Mouse (Mus musculus) kidney, postnatal 0 days (tissue): Measurements from ENCODE around the gene Aurkaip1. TPM values are rescaled to one million over a fixed set of nuclear protein-coding genes. Genes with fewer than 3 reads are reported as not detected.
"Not testable (repeated sequence)": the region's sequence is repeated elsewhere in the genome, so short reads cannot be mapped to it uniquely, and the experiment has no call there.

Source experiments
- ATAC-seq: fragments of 200-750 bp; cut with Nextera tagmentation; replicated peaks from 2 replicates; pipeline ENCODE4 v1.8.0; 2017; ENCODE audit warnings: low read depth, moderate number of reproducible peaks, moderate TSS enrichment, moderate library complexity; ENCODE audit not compliant: low FRiP score
- DNase-seq: peaks from one replicate; pipeline ENCODE4 v3.0.0-alpha.2; 2016; ENCODE audit warnings: low spot score
- H3K27ac ChIP-seq: fragments of 300-500 bp; sonication (generic); 2 replicates; pipeline ENCODE4 v1.5.1; 2014; ENCODE audit warnings: mild to moderate bottlenecking
- H3K27me3 ChIP-seq: fragments of 300-500 bp; sonication (generic); 2 replicates; pipeline ENCODE4 v1.6.1; 2014; ENCODE audit warnings: low read length, mixed read lengths; ENCODE audit not compliant: insufficient read depth
- H3K36me3 ChIP-seq: fragments of 300-500 bp; sonication (generic); 2 replicates; pipeline ENCODE4 v1.6.1; 2014; ENCODE audit warnings: low read length, mixed read lengths; ENCODE audit not compliant: insufficient read depth
- H3K4me1 ChIP-seq: fragments of 300-500 bp; sonication (generic); replicated peaks from 2 replicates; pipeline ENCODE4 v1.6.1; 2014; ENCODE audit warnings: antibody characterized with exemption, low read length, mixed read lengths; ENCODE audit not compliant: insufficient read depth
- H3K4me2 ChIP-seq: fragments of 300-500 bp; sonication (generic); 2 replicates; pipeline ENCODE4 v1.6.1; 2014; ENCODE audit warnings: mild to moderate bottlenecking, low read length, moderate library complexity, mixed read lengths
- H3K4me3 ChIP-seq: fragments of 300-500 bp; sonication (generic); replicated peaks from 2 replicates; pipeline ENCODE4 v1.5.1; 2014; ENCODE audit warnings: low read depth, low read length
- H3K9ac ChIP-seq: fragments of 300-500 bp; sonication (generic); 2 replicates; pipeline ENCODE4 v1.6.1; 2014; ENCODE audit warnings: low read depth, low read length
- H3K9me3 ChIP-seq: fragments of 300-500 bp; sonication (generic); replicated peaks from 2 replicates; pipeline ENCODE4 v1.6.1; 2016; ENCODE audit warnings: low read length, inconsistent platforms, mixed read lengths
- CTCF ChIP-seq: IDR thresholded peaks from 2 replicates; pipeline ENCODE4 v1.5.1; 2016; ENCODE audit warnings: antibody characterized with exemption, low read depth, mild to moderate bottlenecking, moderate library complexity
- WGBS: fragments of 180-500 bp; shearing (Covaris S2); extraction: QIAGEN DNeasy Blood & Tissue Kit; methylation state at CpG from one replicate; pipeline ENCODE4 v1.1.7; 2014; 5-methylcytosine and 5-hydroxymethylcytosine counted together
- polyA plus RNA-seq: library from polyadenylated mRNA; unstranded; fragments of >200 nt; fragmentation: Nextera tagmentation; extraction: Ambion mirVana; gene quantifications from 2 replicates; pipeline ENCODE4 v1.2.1, GENCODE M21; 2015

Aurkaip1 gene
- polyA plus RNA-seq: 169 and 171 TPM in 2 replicates

GRCm38 (mm10) chr4:155831205-155831766 lies at the start of gene Aurkaip1:
Gene Aurkaip1, plus strand, starts transcription at chr4:155831272.
- 1% methylated on average over 49 of the region's 49 CpGs for WGBS
- peaks cover 10% of the 10 kb centered on the region for H3K36me3 ChIP-seq
- peak within 1 kb of the TSS; percentile 72 for H3K9ac ChIP-seq
- H3K9me3 ChIP-seq: no peaks in the 10 kb centered on the region
- ATAC-seq (peak; percentile 89), DNase-seq (peak; percentile 97)
- peak; percentile 95 for TF ChIP-seq CTCF
- no peaks in the 10 kb centered on the region for H3K27me3 ChIP-seq
- H3K4me1 ChIP-seq: peaks cover 10% of the 10 kb centered on the region
- H3K27ac ChIP-seq: peak within 1 kb of the TSS; percentile 91
- peak within 1 kb of the TSS; percentile 72 for H3K4me3 ChIP-seq
- H3K4me2 ChIP-seq: peak within 1 kb of the TSS; percentile 88

- Histone ChIP-seq H3K4me3 (peak overlapping the region; percentile 45), H3K4me1 (peaks cover 3% of the 10 kb centered on the region; the same call in 1 of the 2 replicates), H3K9ac (peak overlapping the region; percentile 68), H3K27ac (peak overlapping the region; percentile 80; the same call in 1 of the 2 replicates), H3K9me3 (no peaks in the 10 kb centered on the region), H3K27me3 (no peaks in the 10 kb centered on the region), H3K36me3 (no peaks in the 10 kb centered on the region), H3K4me2 (peak overlapping the region; percentile 83)
- no peak for TF ChIP-seq CTCF
- DNase-seq: no peak
- WGBS: 30% methylated on average over 16 of the region's 16 CpGs
- ATAC-seq: no peak
Observed at GRCm38 (mm10) chr4:155783486-155784080, 47.5 kb upstream of the Aurkaip1 start.

- ATAC-seq: peak; percentile 89
- H3K27me3 ChIP-seq: no peaks in the 10 kb centered on the region
- H3K9me3 ChIP-seq: no peaks in the 10 kb centered on the region
- WGBS: under 1% methylated on average over 52 of the region's 52 CpGs
- H3K4me2 ChIP-seq: peak overlapping the region; percentile 83
- no peaks in the 10 kb centered on the region for H3K36me3 ChIP-seq
- peak overlapping the region; percentile 80 for H3K27ac ChIP-seq
- peak overlapping the region; percentile 68 for H3K9ac ChIP-seq
- H3K4me1 ChIP-seq: peaks cover 3% of the 10 kb centered on the region; the same call in 1 of the 2 replicates
- peak overlapping the region; percentile 45 for H3K4me3 ChIP-seq
- peak; percentile 80 for TF ChIP-seq CTCF
- peak; percentile 92 for DNase-seq
Observed at GRCm38 (mm10) chr4:155784081-155784701, 46.9 kb upstream of the Aurkaip1 start.

GRCm38 (mm10) chr4:155785246-155785645 lies 45.8 kb upstream of the Aurkaip1 start:
- Histone ChIP-seq H3K27ac (no peak overlapping the region), H3K9ac (no peak overlapping the region), H3K36me3 (no peaks in the 10 kb centered on the region), H3K27me3 (no peaks in the 10 kb centered on the region), H3K9me3 (no peaks in the 10 kb centered on the region), H3K4me3 (no peak overlapping the region), H3K4me2 (no peak overlapping the region), H3K4me1 (peaks cover 3% of the 10 kb centered on the region; the same call in 1 of the 2 replicates)
- no peak for TF ChIP-seq CTCF
- DNase-seq (no peak), ATAC-seq (no peak)
- 80% methylated on average over 10 of the region's 10 CpGs for WGBS

- DNase-seq: no peak
- Histone ChIP-seq H3K4me2 (peak within 1 kb of the TSS; percentile 83), H3K9me3 (no peaks in the 10 kb centered on the region), H3K36me3 (no peaks in the 10 kb centered on the region), H3K4me1 (peaks cover 7% of the 10 kb centered on the region; the same call in 1 of the 2 replicates), H3K9ac (no peak within 1 kb of the TSS; the same call in 1 of the 2 replicates), H3K4me3 (no peak within 1 kb of the TSS), H3K27ac (no peak within 1 kb of the TSS), H3K27me3 (no peaks in the 10 kb centered on the region)
- no peak for ATAC-seq
- peak; percentile 28; the same call in 1 of the 2 replicates for TF ChIP-seq CTCF
- WGBS: 72% methylated on average over 5 of the region's 5 CpGs
Observed at GRCm38 (mm10) chr4:155785819-155786218, 45.3 kb upstream of the Aurkaip1 start, which contains the start of gene Tmem88b. Gene Tmem88b, minus strand, starts transcription at chr4:155785874.

GRCm38 (mm10) chr4:155788300-155788699 lies 42.8 kb upstream of the Aurkaip1 start:
- H3K9me3 ChIP-seq: no peaks in the 10 kb centered on the region
- WGBS: 76% methylated on average over 3 of the region's 3 CpGs
- H3K36me3 ChIP-seq: no peaks in the 10 kb centered on the region
- no peak overlapping the region for H3K4me3 ChIP-seq
- DNase-seq (no peak), ATAC-seq (no peak)
- H3K27me3 ChIP-seq: no peaks in the 10 kb centered on the region
- TF ChIP-seq CTCF: no peak
- no peak overlapping the region for H3K27ac ChIP-seq
- no peak overlapping the region for H3K9ac ChIP-seq
- H3K4me1 ChIP-seq: 0 out of 2 replicates have a peak, but pooled peaks cover 7% of the 10 kb centered on the region
- H3K4me2 ChIP-seq: no peak overlapping the region

- not testable (repeated sequence) for ATAC-seq
- WGBS: 74% methylated on average over 4 of the region's 4 CpGs
Observed at GRCm38 (mm10) chr4:155788833-155789232, 42.2 kb upstream of the Aurkaip1 start.

More at GRCm38 (mm10) chr4:155788833-155789232, 42.2 kb upstream of the Aurkaip1 start:
- H3K9ac ChIP-seq, DNase-seq, H3K4me2 ChIP-seq, H3K4me1 ChIP-seq, H3K4me3 ChIP-seq, H3K9me3 ChIP-seq, H3K36me3 ChIP-seq, H3K27ac ChIP-seq, H3K27me3 ChIP-seq: not testable (repeated sequence)
